Mouse (Mus musculus): Measurements from ENCODE around the gene Nod1. TPM values are rescaled to one million over a fixed set of nuclear protein-coding genes. Genes with fewer than 3 reads are reported as not detected.

Nod1 gene
- 10 to 100 TPM; 42.5 to 43.4 TPM for polyA plus RNA-seq (2017; shearing (Covaris generic))

DNA sequence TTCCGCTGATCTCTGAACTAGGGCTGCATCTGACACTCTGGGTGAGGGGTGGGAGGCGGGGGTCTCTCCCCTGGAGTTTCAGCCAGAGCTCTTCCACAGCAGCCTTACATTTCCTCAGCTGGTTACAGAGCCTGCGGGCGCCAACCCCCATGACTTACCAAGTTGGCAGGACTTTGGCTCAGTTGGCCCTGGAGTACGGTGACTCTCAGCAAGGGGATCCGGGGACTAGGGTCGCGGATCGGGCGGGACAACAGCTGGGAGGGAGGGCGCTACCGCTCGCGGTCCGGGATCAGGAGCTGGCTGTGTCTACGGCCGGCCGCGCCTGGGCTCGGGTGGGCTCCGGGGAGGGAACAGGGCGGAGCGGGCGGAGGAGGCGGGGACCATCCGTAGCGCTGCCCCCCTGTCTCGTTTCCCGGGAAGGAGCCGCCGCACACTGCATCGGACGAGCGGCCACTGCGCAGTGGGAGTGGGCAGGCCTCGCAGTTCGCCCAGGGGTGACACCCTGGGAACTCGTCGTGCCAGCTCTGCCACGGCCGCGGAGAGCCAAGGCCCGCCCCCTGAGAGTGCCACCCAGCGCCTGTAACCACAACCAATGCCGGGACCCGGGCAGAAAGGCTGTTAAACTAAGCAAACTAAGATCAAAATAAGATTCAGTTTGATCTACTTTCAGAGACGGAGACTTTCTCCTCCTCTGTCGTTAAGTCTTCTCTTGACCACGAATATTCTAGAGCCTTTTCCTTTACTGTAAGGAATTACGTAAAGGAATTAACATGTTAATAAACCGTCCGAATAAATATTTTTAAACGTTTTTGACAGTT lies at the start of gene Nod1:
TSS of gene Nod1 (minus strand) at position 502 of the 818 bp plus-strand sequence.

DNA sequence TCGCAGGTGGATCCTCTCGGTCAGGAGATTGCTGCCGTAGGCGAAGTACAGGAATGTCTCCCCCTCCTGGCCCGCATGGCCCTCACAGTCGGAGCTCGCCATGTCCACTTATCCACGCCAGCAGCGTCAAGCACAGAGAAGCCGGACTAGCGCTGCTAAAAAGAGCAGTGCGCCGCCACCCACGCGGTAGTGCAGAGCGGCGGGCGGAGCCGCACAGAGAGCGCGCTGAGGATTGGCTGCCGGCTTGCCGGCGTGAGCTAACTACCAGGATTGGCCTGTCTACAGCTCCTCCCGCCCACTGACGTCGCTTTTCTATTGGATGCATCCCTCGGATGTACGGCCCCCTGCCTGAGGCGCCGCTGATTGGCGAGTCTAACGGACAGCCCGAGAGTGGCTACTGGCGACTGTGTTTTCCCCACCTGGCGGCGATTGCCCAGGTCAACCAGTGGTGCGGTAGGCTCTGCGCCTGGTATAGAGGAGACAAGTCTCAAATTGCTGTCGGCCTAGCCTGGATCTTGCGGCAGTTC lies 20.4 kb upstream of the Nod1 start, which contains the start of gene Ggct:
TSS of gene Ggct (minus strand) at position 217 of the 527 bp plus-strand sequence.

Other genes starting within 250 kb of the Nod1 start
- 100 to 1,000 TPM; 147 to 165 TPM for gene Znrf2, start 155.7 kb downstream of the Nod1 start, polyA plus RNA-seq (2017; shearing (Covaris generic))
- 10 to 100 TPM; 35.4 to 46.4 TPM for gene Ggct, start 20.3 kb upstream of the Nod1 start, polyA plus RNA-seq (2017; shearing (Covaris generic))
- gene Gars, start 65.4 kb upstream of the Nod1 start, polyA plus RNA-seq (2017; shearing (Covaris generic)): 100 to 1,000 TPM in 1 of 2 experiments, 10 to 100 TPM in 1; 82.0 to 120 TPM
- gene Crhr2, start 160.4 kb upstream of the Nod1 start, polyA plus RNA-seq (2017; shearing (Covaris generic)): 1 to 10 TPM in 1 of 2 experiments, under 1 TPM in 1; 0.18 to 3.0 TPM
- not detected for gene Inmt, start 202.4 kb upstream of the Nod1 start, polyA plus RNA-seq (2017; shearing (Covaris generic))
- under 1 TPM; 0.10 to 0.37 TPM for gene Mindy4, start 230.8 kb upstream of the Nod1 start, polyA plus RNA-seq (2017; shearing (Covaris generic))

Data from inflammation-experienced regulatory T-cells (primary cell).